Mouse (Mus musculus) gastrocnemius, postnatal 10 days (tissue): ENCODE results near the gene Tgfbr3l. TPM values are rescaled to one million over a fixed set of nuclear protein-coding genes. Genes with fewer than 3 reads are reported as not detected.

Experiments used
- DNase-seq: peaks from one replicate; pipeline ENCODE4 v3.0.0; 2021; ENCODE audit warnings: mixed read lengths
- total RNA-seq, 2 experiments: library from RNA; stranded (reverse); gene quantifications; 2 replicates each; pipeline ENCODE4 v1.2.3; 2021

Tgfbr3l gene
- total RNA-seq, 2 experiments from 2014 or later, result 2.8 to 5.1 TPM

DNA sequence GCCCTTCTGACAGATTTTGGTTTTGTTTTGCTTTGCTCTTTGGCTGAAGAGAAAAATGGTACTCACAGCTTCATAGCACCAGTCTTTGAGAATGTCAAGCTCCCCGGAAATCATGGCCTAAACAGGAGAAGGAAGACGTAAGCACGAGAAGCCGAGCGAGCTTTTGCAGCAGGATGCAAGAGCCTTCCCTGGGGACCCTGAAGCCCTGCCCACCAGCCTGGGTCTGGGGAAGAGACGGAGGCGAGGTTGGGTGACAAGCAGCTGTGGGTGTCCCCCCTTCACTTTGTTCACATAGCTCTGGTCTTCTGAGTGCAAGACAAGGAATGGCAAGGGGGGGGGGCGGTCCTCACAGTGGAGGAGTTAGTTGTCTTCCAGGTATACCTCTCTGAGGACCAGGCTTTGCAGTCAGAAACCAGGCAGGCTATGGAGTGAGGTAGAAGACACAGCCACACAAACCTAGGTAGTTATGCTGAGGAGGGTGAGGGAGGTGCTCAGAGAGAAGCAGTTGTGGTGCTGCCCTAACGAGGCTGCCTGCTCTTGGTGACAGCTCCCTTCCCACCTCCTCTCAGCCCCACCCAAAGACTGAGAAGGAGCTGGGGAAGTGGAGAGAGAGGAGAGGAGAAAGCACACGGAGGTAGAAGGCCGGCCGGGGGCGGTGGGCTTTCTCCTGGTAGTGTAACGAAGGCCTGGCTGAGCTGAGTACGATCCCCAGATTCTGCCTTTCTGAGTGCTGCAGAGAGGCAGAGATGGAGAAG is 17.3 kb downstream of the Tgfbr3l start:
- no peak for DNase-seq

GRCm38 (mm10) chr8:4267627-4268026 is 19.6 kb downstream of the Tgfbr3l start:
- DNase-seq, result no peak

DNA sequence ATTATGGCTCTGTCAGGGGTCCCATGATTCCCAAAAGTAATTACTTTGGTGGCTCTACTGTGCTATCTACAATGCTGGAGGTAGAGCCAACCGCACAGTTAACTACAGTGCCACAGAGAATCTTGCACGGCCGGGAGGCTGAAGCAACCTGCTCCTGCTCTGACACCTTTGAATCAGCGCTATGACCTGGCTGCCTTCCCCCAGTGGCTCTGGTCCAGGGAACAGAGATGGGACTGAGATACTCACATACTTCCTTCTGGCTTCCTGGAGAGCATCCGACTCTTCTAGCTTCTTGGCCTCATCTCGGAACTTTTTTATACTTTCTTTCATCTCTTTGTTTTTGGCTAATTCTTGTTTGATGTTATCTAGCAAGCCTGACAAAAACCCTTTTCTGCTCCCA is 21.6 kb downstream of the Tgfbr3l start:
- no peak for DNase-seq

DNA sequence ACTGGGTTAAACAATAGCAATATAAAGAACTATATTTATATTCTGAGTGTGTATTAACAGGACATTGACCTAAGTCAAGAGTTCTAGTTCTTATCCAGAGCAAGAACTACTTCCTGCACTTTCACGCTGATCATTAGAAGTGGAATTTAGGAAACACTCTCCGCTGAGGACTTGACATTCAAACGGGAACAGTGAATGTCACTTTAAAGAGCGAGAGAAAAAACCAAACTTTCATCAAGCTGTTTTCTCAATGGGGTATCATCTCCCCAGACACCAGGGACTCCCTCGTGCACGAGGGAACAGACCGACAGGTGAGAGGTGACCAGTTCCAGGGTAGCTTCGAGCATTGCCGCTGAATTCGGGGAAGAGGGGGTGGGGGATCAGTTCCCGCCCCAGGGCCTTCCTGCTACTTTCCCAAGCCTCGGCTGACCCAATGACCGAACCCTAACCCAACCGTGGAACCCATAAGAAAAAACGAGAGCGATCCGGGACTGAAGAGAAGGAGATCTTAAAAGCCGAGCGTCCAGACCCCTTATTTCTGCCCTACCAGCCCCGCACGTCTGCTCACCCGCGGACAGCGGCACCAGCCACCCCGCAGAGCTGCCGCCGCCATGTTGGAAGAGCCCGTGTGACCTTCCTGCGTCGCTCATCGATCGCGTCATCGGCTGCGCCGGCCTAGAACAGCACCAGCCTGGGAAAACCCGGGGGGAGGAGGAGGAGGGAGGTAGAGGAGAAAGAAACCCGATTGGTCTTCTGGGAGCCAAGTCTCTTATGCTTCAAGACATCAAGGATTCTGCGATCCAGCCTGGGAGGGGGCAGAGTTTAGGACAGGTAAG is 27.5 kb downstream of the Tgfbr3l start, which contains the start of gene Timm44:
Timm44 (minus strand) TSS at position 639 of the 836 bp plus-strand sequence.
- DNase-seq, result peak; percentile 94

- no peak for DNase-seq
These were observed 28.1 kb downstream of the Tgfbr3l start for GRCm38 (mm10) chr8:4276111-4276465.

DNA sequence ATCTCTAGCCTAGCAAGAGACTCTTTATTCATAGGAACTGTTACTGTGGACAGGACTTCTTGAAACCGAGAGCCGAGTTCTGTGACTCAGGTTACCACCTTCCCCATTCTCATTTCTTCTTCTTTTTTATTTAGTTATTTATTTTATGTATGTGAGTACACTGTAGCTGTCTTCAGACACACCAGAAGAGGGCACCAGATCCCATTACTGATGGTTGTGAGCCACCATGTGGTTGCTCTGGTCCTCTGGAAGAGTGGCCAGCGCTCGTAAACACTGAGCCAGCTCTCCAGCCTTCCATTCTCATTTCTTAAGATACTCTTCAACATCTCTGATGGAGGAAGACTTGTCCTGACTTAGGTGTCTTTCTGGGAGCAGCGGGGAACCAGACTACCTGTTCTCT is 44.7 kb downstream of the Tgfbr3l start:
- DNase-seq, result no peak

DNA sequence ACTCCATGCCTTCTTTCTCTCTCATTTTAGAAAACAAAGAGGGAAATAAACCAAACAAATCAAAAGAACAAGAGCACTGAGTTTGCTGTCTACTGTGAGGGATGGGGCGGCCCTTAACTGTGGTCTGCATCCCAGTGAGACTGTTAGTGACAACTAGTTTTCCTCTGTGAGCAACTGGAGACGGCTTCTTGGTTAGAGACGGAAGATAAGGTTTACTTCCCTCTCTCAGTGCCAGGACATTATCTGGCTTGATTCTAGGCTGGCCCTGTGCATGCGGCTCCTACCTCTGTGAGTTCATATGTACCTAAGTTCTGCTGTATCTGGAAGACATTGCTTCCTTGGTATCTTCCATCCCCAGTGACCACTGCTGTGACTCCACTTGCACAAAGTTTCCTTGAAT is 49.8 kb downstream of the Tgfbr3l start:
- DNase-seq, result no peak

Other genes starting within 250 kb of the Tgfbr3l start
- gene Cd209f, start 142.4 kb upstream of the Tgfbr3l start, total RNA-seq, result 1 to 10 TPM; 1.7 to 3.4 TPM
- under 1 TPM; 0.31 to 0.45 TPM for gene Cd209g, start 114.1 kb upstream of the Tgfbr3l start, total RNA-seq
- 10 to 100 TPM; 15.5 to 20.5 TPM for gene Evi5l, start 81.6 kb upstream of the Tgfbr3l start, total RNA-seq
- under 1 TPM; 0.16 to 0.21 TPM for gene Prr36, start 30.8 kb upstream of the Tgfbr3l start, total RNA-seq
- under 1 TPM in 1 of 2 experiments, not detected in 1; 0.29 TPM for gene Lrrc8e, start 21.4 kb upstream of the Tgfbr3l start, total RNA-seq
- 10 to 100 TPM; 61.4 to 65.5 TPM for gene Map2k7, start 9.5 kb upstream of the Tgfbr3l start, total RNA-seq
- under 1 TPM; 0.14 to 0.31 TPM for gene Gm49320, start 9.3 kb upstream of the Tgfbr3l start, total RNA-seq
- 10 to 100 TPM; 13.0 to 15.4 TPM for gene Snapc2, start 4.9 kb downstream of the Tgfbr3l start, total RNA-seq
- 1 to 10 TPM; 3.8 to 4.5 TPM for gene Ctxn1, start 11.1 kb downstream of the Tgfbr3l start, total RNA-seq
- 10 to 100 TPM; 72.4 to 74.5 TPM for gene Timm44, start 27.7 kb downstream of the Tgfbr3l start, total RNA-seq
- 1 to 10 TPM; 8.0 to 8.3 TPM for gene Ccl25, start 77.0 kb downstream of the Tgfbr3l start, total RNA-seq
- gene Elavl1, start 77.2 kb downstream of the Tgfbr3l start, total RNA-seq, result 10 to 100 TPM; 50.1 to 55.0 TPM
- gene Cers4, start 244.8 kb downstream of the Tgfbr3l start, total RNA-seq, result 10 to 100 TPM in 1 of 2 experiments, 1 to 10 TPM in 1; 9.7 to 11.5 TPM